Mouse (Mus musculus) liver, adult 2 months (tissue): ENCODE data around the gene Mrln.

Source experiments
- CTCF ChIP-seq: fragments of 200-500 bp; IDR thresholded peaks from 2 replicates; pipeline ENCODE4 v1.5.1; 2011; ENCODE audit warnings: low read depth, low read length, control low read depth
- POLR2A ChIP-seq: fragments of 200-500 bp; IDR thresholded peaks from 2 replicates; pipeline ENCODE4 v1.6.1; 2011; ENCODE audit warnings: low read length, control low read depth; ENCODE audit not compliant: insufficient read depth; ENCODE audit errors: extremely low read depth

DNA sequence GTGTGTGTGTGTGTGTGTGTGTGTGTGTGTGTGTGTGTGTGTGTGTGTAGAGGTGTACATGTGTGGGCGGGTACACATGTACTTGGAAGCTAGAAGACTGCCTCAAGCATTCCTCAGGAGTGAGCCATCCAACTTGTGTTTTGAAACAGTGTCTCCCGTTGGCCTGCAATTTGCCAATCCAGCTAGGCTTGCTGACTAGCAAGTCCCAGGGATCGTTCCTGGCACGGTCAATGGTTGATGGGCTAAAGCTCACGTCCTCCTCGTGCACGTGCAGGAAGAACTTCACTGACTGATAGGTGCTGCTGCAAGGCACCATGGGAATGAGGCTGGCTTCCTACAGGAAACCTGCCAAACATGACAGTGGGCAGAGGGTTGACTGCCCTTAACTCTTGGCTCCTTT is 17.9 kb upstream of the Mrln start:
- no peak for TF ChIP-seq POLR2A
- no peak for TF ChIP-seq CTCF
